Mouse (Mus musculus): ENCODE results near the gene Nfil3. TPM values are rescaled to one million over a fixed set of nuclear protein-coding genes. Genes with fewer than 3 reads are reported as not detected.

Nfil3 gene
- polyA plus RNA-seq (2012; rRNA removed; ENCODE audit: low replicate concordance) = 3.2 and 7.9 TPM in 2 replicates

DNA sequence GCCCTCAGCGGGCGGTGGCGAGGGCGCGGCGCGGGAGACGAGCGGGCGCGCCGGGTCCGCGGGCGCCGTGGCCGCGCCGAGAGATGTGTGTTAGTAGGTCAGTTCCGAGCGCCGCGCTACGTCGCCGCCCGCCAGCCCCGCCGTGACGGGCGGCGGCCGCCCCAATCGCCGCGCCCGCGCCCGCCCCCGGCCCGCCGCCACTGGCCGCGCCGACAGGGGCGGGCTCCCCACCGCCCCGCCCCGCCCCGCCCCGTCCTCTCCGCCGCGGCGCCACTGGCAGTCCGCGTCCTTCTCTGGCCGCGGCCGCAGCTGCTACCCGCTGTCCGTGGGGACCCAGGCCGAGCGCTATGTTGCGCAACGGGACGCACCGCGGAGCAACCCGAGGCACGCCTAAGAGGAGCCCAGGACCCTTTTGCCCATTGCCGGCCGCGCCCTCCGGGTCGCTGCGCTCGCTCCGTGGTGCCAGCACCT, at the start of gene Nfil3:
Nfil3 (minus strand) TSS at position 123 of the 471 bp plus-strand sequence.

DNA sequence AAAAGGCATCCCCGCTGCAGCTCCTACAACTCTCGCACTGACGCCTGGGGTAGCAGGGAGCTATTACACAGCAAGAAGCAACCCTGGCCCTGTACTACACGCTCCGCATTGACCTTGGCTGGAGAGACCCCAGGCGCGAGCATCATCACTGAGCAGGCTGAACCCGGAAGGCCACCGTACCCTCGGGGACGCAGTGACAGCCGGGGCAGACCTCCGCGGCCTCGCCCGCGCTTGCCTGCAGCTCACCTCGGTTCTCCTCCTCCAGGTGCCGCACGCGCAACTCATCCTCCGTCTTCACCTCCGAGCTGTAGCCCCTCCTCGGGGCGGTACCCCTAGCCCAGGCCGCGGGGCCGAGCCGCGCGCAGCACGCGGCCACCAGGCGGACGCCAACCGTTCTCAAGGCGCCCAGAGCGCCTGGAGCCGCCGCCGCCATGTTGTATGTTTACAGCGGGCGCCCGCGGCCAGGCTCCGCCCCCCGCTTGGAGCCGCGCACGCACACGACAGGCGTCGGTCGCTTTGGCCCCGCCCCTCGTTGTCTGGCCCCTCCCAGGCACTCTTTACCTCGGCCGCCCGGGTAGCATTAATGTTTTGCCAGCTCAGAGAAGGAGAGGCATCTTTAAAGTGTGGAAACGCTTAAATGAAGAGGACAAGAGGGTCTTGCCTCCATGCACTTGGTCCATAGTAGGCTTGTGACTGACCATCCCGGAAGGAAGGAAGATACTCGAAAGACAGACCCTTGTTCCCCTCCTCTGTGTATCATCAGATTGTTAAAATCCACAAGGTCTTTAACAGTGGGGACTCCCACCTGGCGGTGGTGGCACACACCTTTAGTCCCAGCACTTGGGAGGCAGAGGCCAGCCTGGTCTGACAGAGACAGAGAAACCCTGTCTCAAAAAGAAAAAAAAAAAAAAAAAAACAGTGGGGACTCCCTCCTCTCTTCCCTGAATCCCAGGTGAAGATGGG, 51.4 kb downstream of the Nfil3 start, which contains the start of gene Auh:
Auh (minus strand) TSS at position 473 of the 963 bp plus-strand sequence.

Other genes with a start within 250 kb of the Nfil3 start
- 8.8 and 9.1 TPM in 2 replicates for gene Auh, start 51.4 kb downstream of the Nfil3 start, polyA plus RNA-seq (2012; rRNA removed; ENCODE audit: low replicate concordance)

Measured in duodenum, adult 2 months (tissue).